Mouse (Mus musculus): Measurements from ENCODE around the gene Timp4.

The Timp4 gene

DNA sequence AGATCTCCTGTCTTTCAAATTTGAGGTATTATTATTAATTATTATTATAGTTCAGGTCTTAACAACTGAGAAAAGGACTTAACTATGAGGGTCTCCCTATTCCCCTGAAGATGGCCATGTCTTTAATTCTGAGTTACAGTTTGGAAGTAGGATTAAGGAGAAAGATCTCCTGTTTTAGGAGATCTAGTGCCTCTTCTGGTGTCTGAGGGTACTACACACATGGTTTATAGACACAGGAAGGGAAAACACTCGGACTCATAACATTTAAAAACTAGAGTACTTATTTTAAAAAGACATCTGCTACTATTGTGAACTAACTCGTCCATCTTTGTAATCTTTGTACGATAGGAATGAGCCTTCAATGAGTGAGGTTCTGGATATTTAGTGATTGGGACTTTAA, 49.0 kb downstream of the Timp4 start:
- DNase-seq (ENCODE audit: extremely low read depth, insufficient read length, low spot score) = no peak

- DNase-seq (ENCODE audit: extremely low read depth, insufficient read length, low spot score) = no peak
These were observed 51.3 kb downstream of the Timp4 start for GRCm38 (mm10) chr6:115200753-115201152.
